Mouse (Mus musculus) G1E (cell line): ENCODE measurements around the gene Scaf8. TPM values are rescaled to one million over a fixed set of nuclear protein-coding genes. Genes with fewer than 3 reads are reported as not detected.
"Not testable (repeated sequence)": the region's sequence is repeated elsewhere in the genome, so short reads cannot be mapped to it uniquely, and the experiment has no call there.

Source experiments
- ATAC-seq: 2 replicates; pipeline ENCODE4 v1.8.0; 2016; ENCODE audit warnings: mild to moderate bottlenecking; ENCODE audit not compliant: insufficient number of reproducible peaks, poor library complexity, low FRiP score, severe bottlenecking; ENCODE audit errors: extremely low read depth
- DNase-seq: peaks from one replicate; pipeline ENCODE4 v3.0.0; 2012; ENCODE audit warnings: low spot score
- H3K27me3 ChIP-seq: 2 replicates; pipeline ENCODE4 v1.6.1; 2012; ENCODE audit warnings: mild to moderate bottlenecking, low read length, inconsistent platforms; ENCODE audit not compliant: insufficient read depth
- H3K36me3 ChIP-seq: replicated peaks from 2 replicates; pipeline ENCODE3; 2012; ENCODE audit warnings: mild to moderate bottlenecking, inconsistent platforms
- H3K4me1 ChIP-seq: 2 replicates; pipeline ENCODE4 v1.6.1; 2012; ENCODE audit warnings: low read depth, low read length, inconsistent platforms, mixed read lengths; ENCODE audit not compliant: insufficient read depth
- H3K4me3 ChIP-seq: 2 replicates; pipeline ENCODE4 v1.5.1; 2012; ENCODE audit warnings: low read depth, mild to moderate bottlenecking, inconsistent platforms, low read length, moderate library complexity, mixed read lengths
- H3K9me3 ChIP-seq: replicated peaks from 2 replicates; pipeline ENCODE4 v1.6.1; 2012; ENCODE audit warnings: inconsistent platforms
- CTCF ChIP-seq: IDR thresholded peaks from 2 replicates; pipeline ENCODE4 v1.5.1; 2012; ENCODE audit warnings: low read depth, low read length, inconsistent platforms, mixed read lengths
- GATA1 ChIP-seq: IDR thresholded peaks from 2 replicates; pipeline ENCODE4 v1.6.1; 2012; ENCODE audit warnings: borderline replicate concordance, low read length, inconsistent platforms, mixed read lengths
- GATA2 ChIP-seq: IDR thresholded peaks from 2 replicates; pipeline ENCODE4 v1.6.1; 2012; ENCODE audit warnings: low read depth, low read length, inconsistent platforms, borderline replicate concordance
- POLR2AphosphoS5 ChIP-seq: IDR thresholded peaks from 2 replicates; pipeline ENCODE4 v1.6.1; 2012; ENCODE audit warnings: low read depth, low read length, inconsistent platforms; ENCODE audit not compliant: insufficient replicate concordance
- TAL1 ChIP-seq: conservative IDR thresholded peaks from 2 replicates; pipeline ENCODE4 v1.6.1; 2012; ENCODE audit warnings: low read depth, low read length, inconsistent platforms, mixed read lengths
- polyA plus RNA-seq: library from polyadenylated mRNA; stranded (reverse); fragments of >175 nt; gene quantifications from 2 replicates; pipeline ENCODE4 v1.2.3, GENCODE M21; 2012
- total RNA-seq, 2 experiments: library from RNA; stranded (forward) in 1 of 2; stranded (reverse) in 1 of 2; fragments of 200-1000 nt in 1 of 2; fragments of >200 nt in 1 of 2; fragmentation: Nextera tagmentation in 1 of 2; gene quantifications; 2 replicates each; pipeline ENCODE4 v1.2.3; 2014 to 2017

Gene Scaf8
- total and polyA plus RNA-seq, 3 experiments, result 43.5 to 79.9 (median 57.0) TPM

DNA sequence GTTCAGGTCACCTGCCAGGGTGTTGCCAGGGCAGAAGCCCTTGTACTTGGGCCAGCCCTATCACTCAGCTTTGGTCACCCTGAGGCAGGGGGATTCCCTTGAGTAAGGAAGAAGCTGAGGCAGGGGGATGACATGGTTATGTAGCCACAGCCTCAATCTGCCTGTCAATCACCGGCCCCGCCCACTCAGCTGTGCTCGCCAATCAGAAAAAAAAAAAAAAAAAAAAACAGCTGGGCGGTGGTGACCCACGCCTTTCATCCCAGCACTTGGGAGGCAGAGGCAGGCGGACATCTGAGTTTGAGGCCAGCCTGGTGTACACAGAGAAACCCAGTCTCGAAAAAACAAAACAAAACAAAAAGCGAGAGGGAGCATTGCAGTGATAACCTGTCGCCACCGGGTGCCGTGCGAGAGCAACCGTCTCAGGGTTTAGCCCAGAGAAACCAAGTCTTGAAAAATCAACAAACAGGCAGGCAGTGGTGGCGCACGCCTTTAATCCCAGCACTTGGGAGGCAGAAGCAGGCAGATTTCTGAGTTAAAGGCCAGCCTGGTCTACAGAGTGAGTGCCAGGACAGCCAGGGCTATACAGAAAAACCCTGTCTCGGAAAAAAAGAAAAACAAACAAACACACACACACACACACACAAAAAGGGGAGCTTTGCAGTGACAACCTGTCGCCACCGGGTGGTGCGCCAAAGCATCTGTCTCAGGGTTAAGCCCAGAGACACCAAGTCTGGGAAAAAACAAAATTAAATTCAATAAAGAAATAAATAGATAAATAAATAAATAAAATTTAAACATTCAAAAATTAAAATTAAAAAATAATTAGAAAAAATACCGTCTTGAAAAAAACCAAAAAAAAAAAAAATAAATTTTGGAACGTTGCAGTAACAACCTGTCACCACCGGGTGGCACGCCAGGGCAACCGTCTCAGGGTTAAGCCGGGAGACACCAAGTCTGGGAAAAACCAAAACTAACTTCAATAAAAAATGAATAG lies 31.7 kb upstream of the Scaf8 start:
- DNase-seq, H3K27me3 ChIP-seq, ATAC-seq, H3K36me3 ChIP-seq, H3K9me3 ChIP-seq: not testable (repeated sequence)
- Histone ChIP-seq H3K4me1 (peaks cover 15% of the 10 kb centered on the region), H3K4me3 (peak overlapping the region; percentile 64)
- peak; percentile 18; the same call in 1 of the 2 replicates for TF ChIP-seq CTCF

- Histone ChIP-seq H3K27me3 (peaks cover 9% of the 10 kb centered on the region; the same call in 1 of the 2 replicates), H3K4me3 (peak overlapping the region; percentile 72), H3K9me3 (no peaks in the 10 kb centered on the region), H3K36me3 (no peaks in the 10 kb centered on the region), H3K4me1 (peaks cover 15% of the 10 kb centered on the region)
- peak; percentile 37 for ATAC-seq
- TF ChIP-seq GATA1, result no peak
- TF ChIP-seq POLR2AphosphoS5, result no peak
- no peak for TF ChIP-seq GATA2
- TF ChIP-seq CTCF, result no peak
- no peak for TF ChIP-seq TAL1
- DNase-seq, result no peak
Measured at GRCm38 (mm10) chr17:3083886-3084550, 30.8 kb upstream of the Scaf8 start.

DNA sequence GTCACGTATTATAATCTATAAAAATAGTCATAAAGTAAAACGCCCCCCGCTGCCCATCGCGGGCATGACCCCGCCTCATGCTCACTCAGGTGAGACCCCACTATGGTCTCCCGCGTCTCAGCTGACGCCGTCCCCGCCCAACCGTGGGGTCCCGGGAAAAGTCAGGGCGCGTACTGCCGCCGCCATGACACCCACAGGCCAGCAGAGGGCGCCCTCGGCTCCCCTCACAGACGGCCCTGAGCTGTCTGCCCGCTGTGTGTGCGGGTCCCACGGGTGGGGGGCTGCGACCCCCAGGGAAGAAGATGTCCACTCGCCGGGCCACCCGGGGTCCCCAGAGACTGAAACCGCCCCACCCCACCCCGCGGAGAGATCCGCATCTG lies 30.2 kb upstream of the Scaf8 start:
- H3K9me3 ChIP-seq, result no peaks in the 10 kb centered on the region
- H3K27me3 ChIP-seq, result peaks cover 11% of the 10 kb centered on the region; the same call in 1 of the 2 replicates
- peaks cover 15% of the 10 kb centered on the region for H3K4me1 ChIP-seq
- peak overlapping the region; percentile 72 for H3K4me3 ChIP-seq
- DNase-seq (peak; percentile 15), ATAC-seq (no peak)
- no peak for TF ChIP-seq TAL1
- TF ChIP-seq GATA1, result no peak
- TF ChIP-seq POLR2AphosphoS5, result no peak
- no peak for TF ChIP-seq GATA2
- TF ChIP-seq CTCF, result peak; percentile 38
- no peaks in the 10 kb centered on the region for H3K36me3 ChIP-seq

GRCm38 (mm10) chr17:3085152-3085551 lies 29.6 kb upstream of the Scaf8 start:
- no peak for ATAC-seq
- H3K36me3 ChIP-seq, result no peaks in the 10 kb centered on the region
- H3K4me3 ChIP-seq, result peak overlapping the region; percentile 72; the same call in 1 of the 2 replicates
- DNase-seq, result no peak
- peaks cover 12% of the 10 kb centered on the region; the same call in 1 of the 2 replicates for H3K27me3 ChIP-seq
- peaks cover 15% of the 10 kb centered on the region for H3K4me1 ChIP-seq
- no peaks in the 10 kb centered on the region for H3K9me3 ChIP-seq
- TF ChIP-seq GATA1 (no peak), TAL1 (no peak), CTCF (no peak), POLR2AphosphoS5 (no peak), GATA2 (no peak)

DNA sequence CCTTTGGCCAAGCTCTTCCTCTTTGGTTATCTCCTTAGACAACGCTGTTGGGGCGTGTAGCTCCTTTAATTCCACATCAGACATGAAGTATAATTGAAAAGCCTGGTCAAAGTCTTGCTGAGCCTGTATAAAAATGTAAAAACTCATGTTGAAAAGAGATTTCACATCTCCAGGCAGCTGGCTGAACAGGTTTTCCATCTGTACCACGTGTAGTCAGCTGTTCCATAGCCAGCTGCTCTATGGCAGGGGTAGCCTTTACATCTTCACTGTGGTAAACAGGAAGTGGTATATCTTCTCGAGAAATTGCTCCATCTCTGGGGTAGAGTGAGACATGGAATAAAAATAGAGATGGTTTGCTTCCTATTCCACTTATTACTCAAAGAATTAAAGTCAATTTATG lies 22.1 kb upstream of the Scaf8 start:
- DNase-seq, result no peak
- H3K36me3 ChIP-seq, result no peaks in the 10 kb centered on the region
- no peaks in the 10 kb centered on the region for H3K9me3 ChIP-seq
- TF ChIP-seq TAL1 (no peak), CTCF (no peak), GATA1 (no peak), POLR2AphosphoS5 (no peak), GATA2 (no peak)
- peaks cover 17% of the 10 kb centered on the region for H3K27me3 ChIP-seq
- no peak overlapping the region for H3K4me3 ChIP-seq
- peak; percentile 15; the same call in 1 of the 2 replicates for ATAC-seq
- H3K4me1 ChIP-seq, result no peaks in the 10 kb centered on the region

- H3K4me3 ChIP-seq, H3K36me3 ChIP-seq, ATAC-seq, H3K9me3 ChIP-seq, DNase-seq: not testable (repeated sequence)
- Histone ChIP-seq H3K4me1 (peaks cover 11% of the 10 kb centered on the region), H3K27me3 (peaks cover 14% of the 10 kb centered on the region)
Measured at GRCm38 (mm10) chr17:3099273-3099672, 15.5 kb upstream of the Scaf8 start.
